Mouse (Mus musculus) natural killer cell, adult 2 months (primary cell): ENCODE measurements around the gene Gm11172.
"Not testable (repeated sequence)": the region's sequence is repeated elsewhere in the genome, so short reads cannot be mapped to it uniquely, and the experiment has no call there.

Experiments
- DNase-seq, 2 experiments: peaks; one replicate each; pipeline ENCODE4 v3.0.0; 2022; ENCODE audit warnings: low spot score in 2 of 2

Gm11172 gene

DNA sequence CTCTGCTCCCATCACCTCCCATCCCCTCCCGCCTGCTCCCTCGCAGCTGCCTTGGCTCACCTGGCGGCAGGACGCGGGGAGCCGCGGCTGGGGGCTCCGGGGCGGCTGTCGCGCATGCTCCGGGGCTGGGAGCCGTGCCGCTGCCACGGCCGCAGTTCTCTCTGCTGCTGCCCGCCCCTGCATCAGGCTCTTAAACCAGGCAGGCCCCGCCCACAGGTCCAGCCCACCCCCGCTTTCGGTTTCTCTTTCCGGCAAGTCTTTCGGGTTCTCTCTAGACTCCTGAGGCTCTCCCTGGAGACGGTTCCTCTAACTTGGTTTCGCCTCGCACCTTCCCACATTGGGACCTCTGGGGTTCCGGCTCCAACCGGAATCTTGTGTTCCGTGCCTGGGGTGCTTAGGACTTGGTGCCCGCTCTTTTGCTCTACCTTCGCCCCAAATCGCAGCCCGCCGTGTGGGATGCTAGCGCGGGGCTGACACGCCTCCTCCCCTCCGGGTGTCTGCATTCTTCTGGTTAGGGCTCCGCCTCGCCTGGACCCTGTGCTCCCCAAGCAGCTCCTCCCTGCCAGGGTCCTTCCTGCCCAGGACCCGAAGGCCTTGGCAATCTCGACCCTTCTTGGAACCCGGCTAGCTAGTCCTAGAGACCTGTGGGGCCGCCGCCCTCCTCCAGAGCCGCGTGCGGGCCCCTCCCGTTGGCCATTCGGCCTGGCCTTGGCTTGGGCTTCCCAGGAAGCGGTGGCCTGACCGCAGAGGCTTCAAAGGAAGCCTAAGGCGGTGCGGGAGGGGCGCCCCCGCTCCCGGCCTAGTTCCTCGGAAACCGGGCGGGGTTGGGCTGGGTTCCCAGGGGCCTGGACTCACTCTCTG lies 27.1 kb upstream of the Gm11172 start, which contains the start of gene Socs1:
TSS of gene Socs1 (minus strand) at position 166 of the 861 bp plus-strand sequence.
- DNase-seq = peak; percentile 88 to 90

DNA sequence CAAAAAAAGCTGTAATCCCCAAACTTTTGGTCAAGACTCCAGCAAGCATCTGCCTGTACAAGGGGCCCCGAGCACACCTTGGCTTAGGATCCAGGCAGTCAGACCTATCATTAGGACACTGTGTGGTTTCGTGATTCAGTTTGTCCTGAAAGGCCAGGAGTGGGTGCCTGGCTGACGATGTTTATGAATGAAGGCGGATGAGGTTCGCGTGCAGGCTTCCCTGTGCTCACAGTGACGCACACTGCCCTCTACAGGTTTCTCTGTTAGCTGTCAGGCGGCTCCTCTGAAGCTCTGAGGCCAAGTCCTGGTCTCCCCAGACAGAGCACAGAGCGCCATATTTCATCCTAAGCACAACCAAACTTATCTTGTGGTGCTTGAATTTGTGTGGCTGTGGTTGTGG lies 26.4 kb upstream of the Gm11172 start:
- peak; percentile 80 to 84 for DNase-seq

- DNase-seq = no peak
These were observed 25.8 kb upstream of the Gm11172 start for GRCm38 (mm10) chr16:10786782-10787547.

GRCm38 (mm10) chr16:10787548-10788058 lies 25.1 kb upstream of the Gm11172 start:
- no peak for DNase-seq

- no peak for DNase-seq
These were observed 24.4 kb upstream of the Gm11172 start, which contains the start of gene Tnp2 for GRCm38 (mm10) chr16:10788271-10788670. Gene Tnp2, minus strand, starts transcription at chr16:10788660.

- DNase-seq = no peak
These were observed 23.8 kb upstream of the Gm11172 start for GRCm38 (mm10) chr16:10788866-10789265.

- DNase-seq = no peak
These were observed 22.0 kb upstream of the Gm11172 start, which contains the start of gene Prm3 for GRCm38 (mm10) chr16:10790702-10791101. Gene Prm3, minus strand, starts transcription at chr16:10790914.

DNA sequence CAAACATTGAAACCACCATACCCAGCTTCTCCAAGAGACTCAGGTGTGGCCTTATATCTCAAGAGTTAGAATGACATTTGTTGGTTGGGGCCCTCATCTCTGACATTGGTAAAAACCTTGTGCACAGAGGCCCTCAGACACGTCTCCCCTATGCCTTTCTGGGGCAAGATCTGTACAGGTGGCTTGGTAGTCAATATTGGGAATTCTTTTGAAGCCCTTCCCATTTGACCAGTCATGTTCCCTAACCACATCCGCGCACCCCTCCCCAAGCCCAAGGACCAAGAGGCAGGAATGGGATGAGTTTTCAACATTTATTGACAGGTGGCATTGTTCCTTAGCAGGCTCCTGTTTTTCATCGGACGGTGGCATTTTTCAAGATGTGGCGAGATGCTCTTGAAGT lies 16.7 kb upstream of the Gm11172 start, which contains the start of gene Prm2:
TSS of gene Prm2 (minus strand) at position 101 of the 400 bp plus-strand sequence.
- DNase-seq = no peak

DNA sequence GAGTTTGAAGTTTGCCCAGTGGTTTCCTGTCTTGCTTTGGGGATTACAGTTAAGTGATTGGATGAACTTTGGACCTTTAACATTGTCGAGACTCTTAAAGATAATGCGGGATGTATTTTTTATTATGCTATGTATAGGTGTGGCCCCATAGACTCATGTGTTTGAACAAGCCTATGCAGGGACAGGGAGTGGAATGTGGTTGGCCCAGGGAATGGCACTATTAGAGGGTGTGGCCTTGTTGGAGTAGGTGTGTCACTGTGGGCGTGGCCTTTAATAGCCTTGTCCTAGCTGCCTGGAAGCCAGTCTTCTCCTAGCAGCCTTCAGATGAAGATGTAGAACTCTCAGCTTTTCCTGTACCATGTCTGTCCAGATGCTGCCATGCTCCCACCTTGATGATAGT lies 10.3 kb upstream of the Gm11172 start:
- DNase-seq = not testable (repeated sequence)

DNA sequence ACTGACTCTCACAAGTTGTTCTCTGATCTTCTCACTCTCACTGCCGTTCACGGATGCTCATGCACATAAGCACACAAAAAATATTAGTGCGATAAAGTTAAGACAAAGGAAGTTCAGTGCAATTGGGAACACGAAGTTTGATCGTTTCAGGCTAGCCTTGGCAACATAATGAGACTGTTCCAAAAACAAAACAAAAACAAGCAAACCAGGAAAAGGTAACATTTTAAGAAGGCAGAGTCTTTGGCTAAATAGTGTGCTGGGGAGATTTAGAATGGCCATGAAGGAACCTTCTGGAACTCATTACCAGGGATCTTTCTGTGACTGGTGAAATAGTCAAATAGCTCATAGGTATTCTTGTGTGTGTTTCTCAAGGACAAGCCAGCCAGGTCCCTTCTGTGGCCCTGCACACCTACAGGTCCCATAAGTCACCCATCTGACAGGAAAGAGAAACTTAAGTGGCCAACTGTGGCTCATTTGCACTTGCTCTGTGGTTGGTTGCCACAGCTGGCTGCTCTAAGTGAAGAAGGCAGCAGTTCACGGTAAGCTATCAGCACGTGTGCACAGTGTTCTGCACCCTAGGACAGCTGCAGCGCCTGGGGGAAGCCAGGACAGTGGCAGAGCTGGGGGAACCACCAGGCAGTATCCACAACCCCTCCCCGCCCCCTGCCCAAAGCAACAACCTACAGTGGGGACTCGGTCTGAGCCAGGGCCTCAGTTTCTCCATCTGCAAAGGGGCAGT lies 6.8 kb upstream of the Gm11172 start, which contains the start of gene Prm1:
TSS of gene Prm1 (minus strand) at position 51 of the 739 bp plus-strand sequence.
- no peak for DNase-seq

GRCm38 (mm10) chr16:10810376-10810775 lies 2.3 kb upstream of the Gm11172 start:
- DNase-seq = no peak

- DNase-seq = no peak
These were observed 1.0 kb downstream of the Gm11172 start for GRCm38 (mm10) chr16:10813726-10814125.

DNA sequence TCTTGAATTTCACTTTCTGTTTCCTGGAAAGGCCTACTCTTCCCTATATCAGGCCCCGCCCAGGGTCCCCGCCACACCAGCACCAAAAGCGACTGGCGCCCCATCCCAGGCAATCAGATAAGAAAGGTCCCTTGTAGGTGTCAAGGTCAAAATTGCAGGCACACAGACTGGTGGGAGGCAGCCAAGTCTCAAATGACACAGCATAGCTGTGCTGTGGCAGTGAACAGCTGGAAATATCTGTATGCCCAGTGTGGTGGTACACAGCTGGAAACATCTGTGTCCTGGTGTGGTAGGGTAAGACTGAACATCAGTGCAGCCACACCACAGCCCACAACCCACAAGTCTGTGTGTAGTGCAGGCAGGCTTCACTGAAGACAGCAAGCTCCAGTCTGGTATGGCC lies 2.1 kb downstream of the Gm11172 start:
- DNase-seq = no peak

DNA sequence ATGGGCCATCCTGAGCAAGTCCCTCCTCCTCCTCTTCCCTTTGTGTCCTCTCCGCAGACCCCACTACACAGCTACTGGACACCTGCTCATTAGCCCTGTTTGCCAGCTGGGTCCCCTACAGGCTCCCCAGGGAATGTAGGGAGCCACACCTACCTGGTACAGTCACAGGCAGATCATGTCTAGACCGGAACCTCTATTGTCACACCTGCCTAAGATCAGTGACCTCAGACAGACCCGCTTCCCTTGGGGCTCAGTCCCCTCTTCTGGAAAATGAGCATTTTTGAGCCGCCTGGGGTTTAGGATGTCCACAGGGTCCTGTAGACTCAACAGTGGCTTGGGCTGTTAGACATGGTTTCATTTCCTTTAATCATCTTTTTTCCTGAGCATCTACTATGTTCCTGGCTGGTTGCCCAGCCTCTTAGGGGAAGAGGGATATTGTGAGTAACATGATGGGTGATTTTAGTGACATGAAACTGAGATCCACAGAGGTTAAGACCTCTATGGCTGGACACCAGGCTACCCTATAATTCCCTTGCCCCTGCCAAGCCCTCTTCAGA lies 5.9 kb downstream of the Gm11172 start:
- no peak for DNase-seq

GRCm38 (mm10) chr16:10819966-10820365 lies 7.3 kb downstream of the Gm11172 start:
- no peak for DNase-seq

- no peak for DNase-seq
These were observed 8.7 kb downstream of the Gm11172 start for GRCm38 (mm10) chr16:10821387-10821786.

- DNase-seq = no peak
These were observed 11.8 kb downstream of the Gm11172 start for GRCm38 (mm10) chr16:10824536-10824935.

DNA sequence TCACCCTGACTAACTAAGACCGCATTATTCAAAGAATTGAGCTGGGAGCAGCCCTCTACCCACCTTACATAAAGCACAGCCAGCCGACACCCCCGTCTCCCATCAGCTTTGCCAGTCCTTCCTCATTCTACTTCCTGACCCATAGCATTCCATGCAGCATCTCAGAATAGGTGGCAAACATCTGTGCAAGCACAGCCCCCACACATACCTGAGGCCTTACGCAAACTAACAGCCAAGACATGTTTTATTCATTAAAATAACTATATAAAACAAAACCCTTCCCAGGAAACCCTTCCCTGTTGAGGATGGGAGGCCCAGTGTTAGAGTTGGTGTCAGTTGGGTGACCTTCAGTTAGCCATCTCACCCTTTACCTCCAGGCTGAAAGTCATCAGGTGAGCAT lies 13.1 kb downstream of the Gm11172 start:
- DNase-seq = no peak

GRCm38 (mm10) chr16:10827269-10827668 lies 14.6 kb downstream of the Gm11172 start:
- no peak for DNase-seq

GRCm38 (mm10) chr16:10827766-10828460 lies 15.2 kb downstream of the Gm11172 start:
- DNase-seq = no peak

GRCm38 (mm10) chr16:10828461-10828805 lies 15.7 kb downstream of the Gm11172 start:
- DNase-seq = no peak
